Mouse (Mus musculus) ovary, postnatal 14 days (tissue): ENCODE results near the gene Enthd1.
"Not testable (repeated sequence)": the region's sequence is repeated elsewhere in the genome, so short reads cannot be mapped to it uniquely, and the experiment has no call there.

ENCODE experiments used
- DNase-seq: peaks from one replicate; pipeline ENCODE4 v3.0.0; 2022; ENCODE audit warnings: low spot score

Gene Enthd1

DNA sequence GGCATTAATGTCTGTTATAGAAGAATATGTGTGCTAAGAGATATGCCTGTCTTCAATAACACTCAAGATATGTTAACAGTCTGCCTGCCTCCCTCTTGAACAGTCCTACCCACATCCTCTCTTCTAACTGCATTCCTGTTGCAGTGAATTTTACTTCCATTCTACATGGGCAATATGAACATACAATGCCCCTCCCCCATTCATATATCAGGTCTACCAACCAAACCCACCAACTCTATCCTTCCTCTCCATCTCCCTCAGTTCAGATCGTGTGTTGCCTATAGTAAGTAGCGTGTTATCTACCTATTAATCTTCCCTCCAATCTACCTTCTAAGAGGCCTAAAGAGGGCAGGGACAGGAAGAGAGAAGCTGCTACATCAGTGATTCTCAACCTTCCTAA lies 26.9 kb downstream of the Enthd1 start:
- DNase-seq, result no peak

- DNase-seq, result no peak
Observed at GRCm38 (mm10) chr15:80536051-80536450, 28.9 kb downstream of the Enthd1 start.

GRCm38 (mm10) chr15:80533274-80533673 lies 31.7 kb downstream of the Enthd1 start:
- no peak for DNase-seq

- DNase-seq, result no peak
Observed at GRCm38 (mm10) chr15:80532281-80533072, 32.5 kb downstream of the Enthd1 start.

DNA sequence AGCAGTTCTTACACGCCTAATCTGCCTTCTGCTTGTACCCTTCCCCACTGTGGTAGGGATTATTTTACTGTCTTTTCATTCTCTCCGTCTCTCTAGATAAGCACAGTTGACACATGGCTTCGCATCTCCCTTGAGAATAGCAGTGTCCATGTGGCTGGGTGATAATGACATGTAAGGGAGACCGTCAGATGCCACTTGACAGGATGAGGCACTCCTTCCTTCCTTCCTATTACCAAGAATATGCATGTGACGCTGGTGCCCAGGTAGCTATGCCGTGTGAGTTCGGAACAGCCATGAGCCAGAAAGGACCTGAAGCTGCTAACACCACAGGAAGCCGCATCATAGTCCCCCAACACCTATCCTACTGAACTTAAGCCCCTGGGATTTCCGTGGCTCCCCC lies 33.9 kb downstream of the Enthd1 start:
- no peak for DNase-seq

DNA sequence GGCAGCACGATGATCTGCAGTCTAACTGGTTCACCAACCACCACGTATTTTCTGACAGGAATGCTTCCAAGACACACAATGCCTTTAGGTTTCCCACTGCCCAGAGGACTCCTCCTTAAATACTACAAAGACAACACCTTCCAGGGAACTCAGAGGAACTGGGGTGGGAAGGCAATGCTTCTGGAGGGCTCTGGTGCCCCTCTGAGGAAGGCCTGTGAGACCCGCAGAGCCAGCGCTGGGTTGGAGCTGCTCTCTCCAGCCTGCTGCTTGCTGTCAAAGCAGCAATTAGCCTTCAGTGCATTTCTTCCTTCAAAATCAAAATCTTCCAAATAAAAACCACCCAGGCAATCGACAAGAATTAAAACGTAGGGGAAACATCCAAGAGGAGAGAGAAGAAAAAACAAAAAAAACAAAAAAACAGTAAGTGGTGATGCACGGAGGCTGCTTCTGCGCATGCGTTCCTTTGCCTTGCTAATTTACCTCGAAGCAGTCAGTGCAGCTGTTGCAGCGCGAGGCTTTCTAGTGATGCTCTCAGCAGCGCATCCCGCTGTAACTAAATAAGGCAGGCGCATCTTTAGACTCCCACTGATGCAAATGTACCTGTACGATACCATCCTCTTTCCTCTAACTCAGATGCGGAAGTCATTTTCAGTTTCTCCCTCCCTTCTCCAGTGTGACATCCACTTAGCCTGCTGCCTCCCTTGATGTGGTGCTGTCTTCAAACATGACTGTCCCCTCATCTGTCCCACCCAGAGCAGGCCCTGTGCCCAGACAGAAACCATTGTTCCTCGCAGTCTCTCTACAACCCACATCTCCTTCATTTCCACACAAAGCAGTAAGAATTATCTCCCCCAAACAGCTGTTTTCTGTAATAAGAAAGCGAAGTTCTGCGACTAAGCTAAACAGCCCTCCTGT lies 34.7 kb downstream of the Enthd1 start:
- no peak for DNase-seq

DNA sequence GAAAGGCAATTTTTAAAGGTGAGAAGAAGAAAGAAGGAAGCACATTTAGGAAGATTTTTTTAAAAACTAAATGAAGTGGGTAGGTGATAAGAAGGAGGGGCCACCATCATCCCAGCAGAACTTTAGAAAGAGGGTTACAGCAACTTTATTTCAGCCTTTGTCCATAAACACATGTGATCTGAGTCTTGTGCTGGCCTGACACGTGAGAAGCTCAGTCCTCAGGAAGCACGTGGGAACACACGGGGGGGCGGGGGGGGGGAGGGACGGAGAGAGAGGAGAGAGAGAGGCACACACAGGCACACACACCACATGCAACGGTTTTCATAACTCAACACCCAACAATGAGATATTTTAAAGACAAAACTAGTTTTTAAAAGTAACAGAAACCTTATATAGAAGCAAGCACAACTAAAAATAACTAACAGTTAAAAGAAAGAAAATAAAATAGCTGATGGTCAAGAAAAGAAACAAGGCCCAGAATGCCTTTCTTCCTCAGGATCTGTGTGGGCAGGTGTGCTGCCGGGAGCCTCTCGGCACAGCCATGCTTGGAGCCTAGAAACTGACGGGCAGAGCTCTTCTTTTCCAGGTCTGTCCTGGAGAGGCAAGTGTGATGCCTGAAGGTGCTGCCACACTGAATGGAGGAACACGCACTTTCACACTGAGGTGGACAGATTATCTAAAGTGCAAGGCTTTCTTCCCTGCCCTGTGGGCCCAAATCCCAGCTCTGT lies 43.1 kb downstream of the Enthd1 start:
- no peak for DNase-seq

DNA sequence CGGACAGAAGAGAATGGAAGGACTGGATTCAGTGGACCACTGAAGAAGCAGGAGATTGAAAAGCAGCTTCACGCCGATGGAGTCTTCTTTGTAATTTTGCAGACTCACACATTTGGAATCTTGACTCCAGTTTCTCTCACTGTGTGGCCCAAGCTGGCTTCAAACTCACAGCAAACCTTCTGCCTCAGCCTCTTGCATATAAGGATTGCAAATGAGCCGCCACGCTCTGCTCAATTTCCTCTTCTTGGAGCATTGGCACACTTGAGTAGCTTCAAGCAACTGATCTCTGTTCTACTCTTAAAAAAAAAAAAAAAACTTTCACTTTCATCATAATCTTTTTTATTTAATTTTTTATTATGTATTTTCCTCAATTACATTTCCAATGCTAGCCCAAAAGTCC lies 45.0 kb downstream of the Enthd1 start:
- no peak for DNase-seq

DNA sequence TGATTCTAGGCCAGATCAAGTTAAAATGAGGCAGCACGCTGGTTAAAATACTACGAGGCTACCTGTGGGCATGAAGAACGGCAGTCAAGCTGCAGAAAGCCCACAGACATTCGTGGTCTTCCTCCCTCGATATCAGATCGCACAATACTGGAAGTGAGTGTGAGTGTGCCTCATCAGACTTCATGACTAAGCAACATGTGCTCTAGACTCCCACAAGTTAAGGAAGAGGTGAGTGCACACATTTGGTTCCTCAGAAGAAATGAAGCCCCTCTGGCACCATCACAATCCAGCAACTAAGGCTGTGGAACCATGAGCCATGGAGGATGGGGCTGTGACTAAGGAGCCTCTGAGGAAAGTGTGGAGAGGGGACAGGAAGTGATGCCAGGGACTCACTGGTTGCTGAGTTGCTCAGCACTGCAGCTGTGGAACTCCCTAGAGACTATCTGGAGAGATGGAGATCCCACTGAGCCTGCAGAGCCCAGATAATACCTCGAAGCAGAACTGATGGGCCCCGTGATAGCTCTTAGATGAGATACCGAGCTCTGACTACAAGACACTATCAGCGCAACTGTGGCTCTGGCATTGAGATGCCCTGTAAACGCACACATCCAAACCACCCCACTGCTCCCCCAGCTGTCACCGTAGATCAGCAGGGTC lies 46.3 kb downstream of the Enthd1 start:
- DNase-seq, result no peak

GRCm38 (mm10) chr15:80517996-80518395 lies 47.0 kb downstream of the Enthd1 start:
- DNase-seq, result no peak

DNA sequence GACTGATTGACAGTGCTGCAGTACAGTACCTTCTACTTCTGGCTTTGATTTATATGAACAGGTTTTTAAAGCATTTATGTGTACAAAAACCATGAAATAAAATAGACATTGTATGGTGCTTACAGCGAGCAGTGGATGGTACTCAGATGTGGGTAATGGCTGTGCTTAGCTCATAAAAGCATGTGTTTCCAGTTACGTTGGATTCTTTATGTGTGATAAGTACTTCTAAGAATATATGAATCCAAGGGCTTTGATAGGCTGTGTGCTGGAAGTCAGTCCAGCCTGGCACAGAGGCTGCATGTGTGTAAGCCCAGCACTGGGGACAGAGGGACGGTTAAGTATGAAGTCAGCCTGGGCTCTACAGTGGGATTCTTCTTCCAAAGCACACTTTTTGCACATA lies 48.4 kb downstream of the Enthd1 start:
- DNase-seq, result no peak

GRCm38 (mm10) chr15:80505086-80505485 lies 59.9 kb downstream of the Enthd1 start:
- no peak for DNase-seq

GRCm38 (mm10) chr15:80503155-80503554 lies 61.8 kb downstream of the Enthd1 start:
- not testable (repeated sequence) for DNase-seq

DNA sequence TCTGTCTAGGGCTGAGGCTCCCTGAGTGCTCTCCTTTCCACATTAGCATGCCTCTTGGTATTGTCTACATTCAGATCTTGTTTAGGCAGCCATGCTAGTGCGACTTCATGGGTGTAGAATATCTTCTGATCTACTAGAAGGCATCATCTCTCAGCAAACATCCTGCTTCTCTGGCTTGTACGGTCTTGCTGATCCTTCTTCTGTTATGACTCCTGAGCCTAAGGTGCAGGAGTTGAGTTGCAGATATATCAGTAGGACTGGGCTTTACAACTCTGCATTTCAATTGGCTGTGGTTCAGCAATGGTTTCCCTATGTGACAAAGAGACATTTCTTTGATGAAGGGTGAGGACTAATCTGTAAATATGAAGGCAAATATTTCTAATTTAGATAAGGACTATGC lies 62.2 kb downstream of the Enthd1 start:
- DNase-seq, result no peak

DNA sequence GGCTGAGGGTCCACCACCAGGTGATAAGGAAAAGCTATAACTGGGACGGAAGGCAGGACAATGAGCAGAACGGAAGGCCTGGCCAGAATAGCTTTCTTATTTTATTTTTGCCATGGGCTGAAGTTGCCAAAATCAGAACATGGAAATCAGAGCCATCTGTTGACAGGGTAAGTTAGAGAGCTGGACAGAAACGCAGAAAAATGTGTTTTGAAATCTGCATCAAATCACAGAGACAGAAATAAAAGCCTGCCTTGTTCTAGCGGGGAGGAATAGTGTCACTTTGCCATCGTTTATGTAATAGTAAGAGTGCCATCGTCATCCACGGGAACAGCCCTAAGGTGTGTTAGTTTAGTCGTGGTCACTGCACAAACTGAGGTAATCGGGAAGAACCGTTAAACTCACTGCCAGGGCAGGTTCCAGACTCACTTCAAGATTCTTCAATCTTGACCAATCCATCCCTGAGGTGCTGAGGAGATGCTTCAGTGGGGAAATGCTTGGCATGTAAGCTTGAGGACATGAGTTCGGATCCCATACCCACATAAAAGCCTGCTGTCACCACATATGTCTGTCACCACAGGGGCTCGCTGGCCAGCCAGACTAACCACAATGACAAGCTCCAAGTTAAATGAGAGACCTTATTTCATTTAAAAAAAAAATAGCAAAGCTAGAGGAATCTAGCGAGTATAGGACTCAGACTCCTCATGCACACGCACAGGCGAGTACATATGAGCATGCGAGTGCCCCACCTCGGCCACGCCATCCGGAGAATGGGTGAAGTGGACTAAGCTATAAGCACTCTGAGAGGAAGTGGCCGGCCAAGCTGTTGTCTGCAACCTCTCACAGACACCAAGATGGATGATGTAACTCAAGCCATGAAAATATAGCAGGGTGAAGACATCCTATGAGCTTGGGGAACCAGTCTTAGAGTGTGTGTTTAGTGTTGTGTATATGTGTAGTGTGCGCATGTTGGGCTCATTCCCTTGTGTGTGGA lies 63.6 kb downstream of the Enthd1 start:
- no peak for DNase-seq

- DNase-seq, result no peak
Observed at GRCm38 (mm10) chr15:80500426-80500825, 64.5 kb downstream of the Enthd1 start.

GRCm38 (mm10) chr15:80497733-80498132 lies 67.2 kb downstream of the Enthd1 start:
- not testable (repeated sequence) for DNase-seq

DNA sequence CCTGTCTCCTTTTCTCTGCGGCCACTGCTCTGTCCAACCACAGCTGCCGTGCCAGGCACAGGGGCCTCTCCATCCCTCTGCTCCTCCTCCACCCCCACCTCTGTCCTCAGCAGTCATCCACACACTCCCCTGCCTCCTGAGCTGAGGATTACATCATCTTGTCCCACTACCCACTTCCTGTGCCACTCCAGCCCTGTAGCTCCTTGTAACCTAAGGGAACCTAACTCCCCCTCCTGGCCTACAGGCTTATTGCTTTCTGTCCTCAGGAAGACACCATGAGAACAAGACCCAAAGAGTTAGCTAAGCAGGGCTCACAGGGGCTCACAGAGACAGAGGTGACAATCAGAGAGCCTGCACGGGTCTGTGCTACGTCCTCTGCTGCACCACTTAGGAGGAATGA lies 73.5 kb downstream of the Enthd1 start:
- no peak for DNase-seq

GRCm38 (mm10) chr15:80490151-80490550 lies 74.8 kb downstream of the Enthd1 start:
- DNase-seq, result no peak

DNA sequence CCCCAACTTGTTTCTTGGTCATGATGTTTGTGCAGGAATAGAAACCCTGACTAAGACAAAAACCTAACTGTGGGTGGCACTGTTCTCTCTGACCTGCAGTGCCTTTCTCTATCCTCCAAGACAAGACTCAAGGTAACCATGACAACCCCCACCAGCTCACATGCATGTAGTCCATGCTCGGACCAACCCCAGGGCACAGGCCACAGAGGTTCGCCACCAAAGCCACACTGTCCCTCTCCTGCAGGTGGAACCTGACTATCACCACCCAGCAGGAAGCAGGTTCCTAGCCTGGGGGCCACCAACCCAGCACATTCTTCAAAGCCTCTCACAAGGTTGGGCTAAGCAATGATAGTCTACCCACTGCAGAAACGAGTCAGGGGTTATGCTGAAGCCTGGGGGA lies 76.3 kb downstream of the Enthd1 start:
- DNase-seq, result no peak

DNA sequence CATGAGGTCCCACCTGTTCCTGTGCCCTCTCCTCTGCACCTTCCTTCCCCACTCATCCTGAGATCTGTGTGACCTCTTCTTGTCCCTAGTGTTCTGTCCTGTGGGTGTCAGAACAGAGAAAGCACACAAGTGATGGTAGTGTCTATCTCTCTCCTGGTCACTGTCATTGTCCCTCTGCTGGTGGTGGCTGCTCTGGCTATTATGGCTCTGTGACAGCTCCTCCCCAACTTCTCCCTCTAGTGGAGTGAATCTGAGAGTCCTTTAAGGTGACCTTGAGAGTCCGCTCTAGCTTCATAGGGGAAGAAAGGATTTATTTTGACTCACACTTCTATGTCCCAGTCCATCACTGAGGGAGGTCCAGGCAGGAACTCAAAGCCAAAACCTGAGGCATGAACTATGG lies 79.4 kb downstream of the Enthd1 start:
- DNase-seq, result no peak
